Mouse (Mus musculus) embryonic facial prominence, embryonic 10.5 days (tissue): ENCODE measurements around the gene Lta. TPM values are rescaled to one million over a fixed set of nuclear protein-coding genes. Genes with fewer than 3 reads are reported as not detected.

Experiments used
- DNase-seq: peaks from one replicate; pipeline ENCODE4 v3.0.0-alpha.2; 2017; ENCODE audit warnings: low spot score
- H3K27ac ChIP-seq: fragments of 300-500 bp; sonication (generic); replicated peaks from 2 replicates; pipeline ENCODE4 v1.5.1; 2016; ENCODE audit warnings: mild to moderate bottlenecking
- H3K27me3 ChIP-seq: fragments of 300-500 bp; sonication (generic); replicated peaks from 2 replicates; pipeline ENCODE4 v1.6.1; 2016; ENCODE audit warnings: low read depth, mild to moderate bottlenecking; ENCODE audit not compliant: poor library complexity, severe bottlenecking
- H3K36me3 ChIP-seq: fragments of 300-500 bp; sonication (generic); replicated peaks from 2 replicates; pipeline ENCODE4 v1.6.1; 2016; ENCODE audit warnings: mild to moderate bottlenecking, moderate library complexity
- H3K4me1 ChIP-seq: fragments of 300-500 bp; sonication (generic); 2 replicates; pipeline ENCODE4 v1.6.1; 2016
- H3K4me3 ChIP-seq: fragments of 300-500 bp; sonication (generic); 2 replicates; pipeline ENCODE4 v1.5.1; 2016; ENCODE audit warnings: mild to moderate bottlenecking, moderate library complexity
- H3K9me3 ChIP-seq: fragments of 300-500 bp; sonication (generic); 2 replicates; pipeline ENCODE4 v1.6.1; 2016; ENCODE audit warnings: mild to moderate bottlenecking
- WGBS: fragments of 180-500 bp; shearing (Covaris S2); methylation state at CpG from one replicate; pipeline ENCODE4 v1.1.7; 2016; 5-methylcytosine and 5-hydroxymethylcytosine counted together
- polyA plus RNA-seq: library from polyadenylated mRNA; unstranded; fragments of >200 nt; fragmentation: Nextera tagmentation; extraction: Ambion mirVana; gene quantifications from 2 replicates; pipeline ENCODE4 v1.2.1, GENCODE M21; 2016

The Lta gene
- polyA plus RNA-seq: not detected in 2 replicates

DNA sequence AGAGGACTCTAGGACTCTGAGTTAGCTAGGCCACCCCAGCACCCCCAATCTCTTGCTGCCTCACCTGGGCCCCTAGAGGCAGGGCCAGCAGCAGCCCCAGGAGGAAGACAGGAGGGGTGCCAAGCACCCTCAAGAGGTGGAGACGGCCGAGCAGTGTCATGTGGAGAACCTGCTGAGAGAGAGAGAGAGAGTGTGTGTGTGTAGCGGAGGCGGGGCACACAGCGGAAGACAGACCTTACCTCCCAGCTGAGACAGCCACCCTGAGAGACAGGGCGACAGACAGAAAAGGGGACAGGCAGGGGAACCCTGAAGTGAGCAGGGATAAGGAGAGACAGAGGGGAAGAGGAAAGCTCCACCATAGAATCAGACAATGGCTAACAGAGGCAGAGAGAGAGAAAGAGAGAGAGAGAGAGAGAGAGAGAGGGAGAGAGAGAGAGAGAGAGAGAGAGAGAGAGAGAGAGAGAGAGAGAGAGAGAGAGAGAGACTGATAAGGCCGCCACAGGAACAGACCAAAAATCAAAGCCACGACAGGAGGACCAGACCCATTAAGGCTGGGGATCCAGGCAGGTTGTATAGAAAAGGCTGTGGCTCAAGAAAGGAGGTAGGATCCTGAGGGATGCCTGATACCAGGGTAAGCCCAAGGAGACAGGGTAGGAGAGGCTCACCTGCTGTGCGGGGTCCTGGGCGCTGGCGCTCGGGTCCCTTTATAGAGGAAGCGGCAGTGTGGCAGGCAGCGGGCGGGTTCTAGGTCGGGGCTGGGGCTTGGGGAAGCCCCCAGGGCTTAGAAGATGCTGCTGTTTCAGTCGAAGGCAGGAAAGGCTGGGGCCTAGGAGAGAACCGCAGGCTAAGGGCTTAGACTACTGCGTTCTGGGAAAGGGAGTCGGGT lies at the start of gene Lta:
Lta (minus strand) TSS at position 858 of the 886 bp plus-strand sequence.
- DNase-seq: no peak
- Histone ChIP-seq H3K27ac (no peak within 1 kb of the TSS), H3K9me3 (no peaks in the 10 kb centered on the region), H3K4me1 (peaks cover 9% of the 10 kb centered on the region), H3K4me3 (peak within 1 kb of the TSS; percentile 20; the same call in 1 of the 2 replicates), H3K36me3 (no peaks in the 10 kb centered on the region), H3K27me3 (peaks cover 59% of the 10 kb centered on the region)
- WGBS: 26% methylated on average over 20 of the region's 20 CpGs

DNA sequence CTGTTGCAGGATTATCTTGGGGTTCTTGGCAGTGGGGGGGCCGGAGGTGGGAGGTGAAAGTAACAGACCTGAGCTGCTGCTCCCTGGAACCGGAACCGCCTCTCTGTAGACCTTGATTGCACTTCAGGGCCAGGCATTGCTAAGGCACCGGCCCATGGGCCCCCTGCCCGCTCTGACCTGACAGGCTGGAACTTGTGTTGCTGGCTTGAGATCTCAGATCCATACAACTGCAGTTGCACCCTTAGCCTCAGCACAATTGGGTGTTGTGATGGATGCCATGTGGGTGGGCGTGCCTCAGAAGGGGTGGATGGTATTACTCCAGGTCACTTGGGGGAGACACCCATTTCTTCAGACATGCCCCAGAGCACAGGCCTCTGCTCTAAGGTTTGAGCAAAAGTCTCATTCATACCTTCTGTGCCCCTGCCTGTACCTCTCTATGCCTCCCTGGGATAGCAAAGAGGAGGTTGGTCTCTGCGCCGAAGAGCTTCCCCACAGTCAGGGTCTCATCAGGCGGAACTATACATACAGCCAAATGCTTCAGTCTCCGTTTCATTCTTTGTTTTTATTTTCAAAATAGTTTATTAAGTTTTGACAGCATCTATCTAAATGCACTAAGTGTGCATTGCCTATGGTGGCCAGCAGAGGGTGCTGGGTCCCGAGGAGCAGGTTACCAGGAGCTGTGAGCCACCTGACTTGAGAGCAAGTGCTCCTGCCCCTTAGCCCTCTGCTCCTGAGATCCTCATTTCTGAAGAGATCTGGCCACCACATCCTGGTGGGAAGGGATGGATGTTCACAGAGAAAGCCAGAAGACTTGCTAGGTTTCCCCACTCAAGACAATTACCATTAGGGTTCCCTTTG lies 49.3 kb upstream of the Lta start:
- WGBS: 57% methylated on average over 11 of the region's 11 CpGs
- DNase-seq: peak; percentile 69
- H3K9me3 ChIP-seq: no peaks in the 10 kb centered on the region
- H3K4me1 ChIP-seq: peaks cover 7% of the 10 kb centered on the region; the same call in 1 of the 2 replicates
- H3K27me3 ChIP-seq: peaks cover 9% of the 10 kb centered on the region; the same call in 1 of the 2 replicates
- no peak overlapping the region for H3K27ac ChIP-seq
- H3K4me3 ChIP-seq: no peak overlapping the region
- H3K36me3 ChIP-seq: peaks cover 53% of the 10 kb centered on the region

DNA sequence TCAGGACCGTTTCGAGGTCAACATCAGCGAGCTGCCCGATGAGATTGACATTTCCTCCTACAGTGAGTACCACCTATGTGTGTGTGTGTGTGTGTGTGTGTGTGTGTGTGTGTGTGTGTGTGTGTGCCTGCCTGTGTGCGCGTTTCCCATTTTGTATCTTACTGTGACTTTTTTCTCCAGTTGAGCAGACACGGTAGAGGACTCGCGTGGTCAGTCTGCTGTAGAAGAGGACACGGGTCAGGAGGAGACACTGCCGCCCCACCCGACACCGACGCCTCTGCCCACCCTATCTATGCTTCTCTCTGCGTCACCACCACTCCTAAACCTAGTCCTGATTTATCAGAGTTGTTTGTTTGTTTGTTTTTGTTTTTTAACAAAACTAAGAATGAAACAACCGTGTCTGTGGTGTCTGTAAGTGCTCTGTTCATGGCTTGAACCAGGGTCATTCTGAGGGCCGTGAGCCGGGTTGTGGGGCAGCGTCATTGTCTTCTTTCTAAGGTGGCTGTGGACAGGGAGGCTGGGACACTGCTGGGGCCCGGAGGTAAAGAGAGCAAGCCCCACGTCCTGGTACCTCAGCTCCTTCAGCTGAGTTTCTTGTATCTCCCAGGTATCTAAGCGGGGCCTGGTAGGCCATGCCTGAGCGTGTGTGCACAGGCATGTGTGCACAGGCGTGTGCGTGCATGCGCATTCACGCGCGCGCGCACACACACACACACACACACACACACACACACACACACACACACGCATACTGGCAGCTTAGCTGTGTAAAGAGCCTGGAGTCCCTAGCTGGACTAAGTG lies 48.3 kb upstream of the Lta start:
- Histone ChIP-seq H3K4me1 (peaks cover 7% of the 10 kb centered on the region; the same call in 1 of the 2 replicates), H3K4me3 (no peak overlapping the region), H3K27me3 (peaks cover 8% of the 10 kb centered on the region; the same call in 1 of the 2 replicates), H3K27ac (no peak overlapping the region), H3K9me3 (no peaks in the 10 kb centered on the region), H3K36me3 (peaks cover 62% of the 10 kb centered on the region)
- peak; percentile 35 for DNase-seq
- 92% methylated on average over 32 of the region's 32 CpGs for WGBS

DNA sequence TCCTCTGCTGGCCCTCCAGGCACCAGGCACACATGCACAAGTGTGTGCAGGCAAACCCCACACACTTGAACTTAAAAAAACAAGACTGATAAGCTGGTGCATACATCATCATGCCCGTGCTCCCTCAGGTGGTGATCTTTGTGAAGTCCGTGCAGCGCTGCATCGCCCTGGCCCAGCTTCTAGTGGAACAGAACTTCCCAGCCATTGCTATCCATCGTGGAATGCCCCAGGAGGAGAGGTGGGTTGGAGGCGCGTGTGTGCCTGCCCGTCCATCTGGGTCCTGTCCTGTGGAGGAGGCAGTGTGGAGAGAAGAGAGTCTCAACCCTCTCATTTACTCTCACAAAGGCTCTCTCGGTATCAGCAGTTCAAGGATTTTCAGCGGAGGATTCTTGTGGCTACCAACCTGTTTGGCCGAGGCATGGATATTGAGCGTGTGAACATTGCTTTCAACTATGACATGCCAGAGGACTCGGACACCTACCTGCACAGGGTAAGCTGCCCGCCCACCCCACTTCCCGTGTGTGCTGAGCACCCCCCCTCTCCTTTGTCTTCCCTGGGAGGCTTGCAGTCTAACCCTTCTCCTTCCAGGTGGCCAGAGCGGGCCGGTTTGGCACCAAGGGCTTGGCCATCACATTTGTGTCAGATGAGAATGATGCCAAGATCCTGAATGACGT lies 47.6 kb upstream of the Lta start:
- peaks cover 70% of the 10 kb centered on the region for H3K36me3 ChIP-seq
- H3K27me3 ChIP-seq: peaks cover 8% of the 10 kb centered on the region; the same call in 1 of the 2 replicates
- no peaks in the 10 kb centered on the region for H3K9me3 ChIP-seq
- DNase-seq: no peak
- WGBS: 89% methylated on average over 18 of the region's 18 CpGs
- H3K27ac ChIP-seq: no peak overlapping the region
- peaks cover 3% of the 10 kb centered on the region; the same call in 1 of the 2 replicates for H3K4me1 ChIP-seq
- H3K4me3 ChIP-seq: no peak overlapping the region

DNA sequence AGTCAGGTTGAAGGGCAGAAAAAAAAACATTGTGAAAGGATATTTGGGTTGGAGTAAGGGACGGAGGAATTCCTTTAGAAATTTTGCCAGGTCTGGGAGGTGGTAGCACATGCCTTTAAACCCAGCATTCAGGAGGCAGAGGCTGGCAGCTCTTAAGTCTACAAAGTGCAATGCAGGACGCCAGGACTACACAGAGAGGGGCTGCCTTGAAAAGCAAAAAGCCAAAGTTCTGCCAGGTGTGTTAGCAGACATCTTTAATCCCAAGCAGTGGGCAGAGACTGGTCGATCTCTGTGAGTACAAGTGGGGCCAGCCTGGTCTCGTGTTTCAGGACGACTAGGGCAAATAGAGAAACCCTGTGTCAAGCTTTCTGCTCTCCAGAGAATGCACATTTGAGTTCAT lies 46.8 kb upstream of the Lta start:
- WGBS: 85% methylated on average over 5 of the region's 5 CpGs
- Histone ChIP-seq H3K4me3 (no peak overlapping the region), H3K27me3 (peaks cover 6% of the 10 kb centered on the region; the same call in 1 of the 2 replicates), H3K36me3 (peaks cover 78% of the 10 kb centered on the region), H3K4me1 (peaks cover 6% of the 10 kb centered on the region; the same call in 1 of the 2 replicates), H3K27ac (no peak overlapping the region), H3K9me3 (no peaks in the 10 kb centered on the region)
- DNase-seq: no peak

DNA sequence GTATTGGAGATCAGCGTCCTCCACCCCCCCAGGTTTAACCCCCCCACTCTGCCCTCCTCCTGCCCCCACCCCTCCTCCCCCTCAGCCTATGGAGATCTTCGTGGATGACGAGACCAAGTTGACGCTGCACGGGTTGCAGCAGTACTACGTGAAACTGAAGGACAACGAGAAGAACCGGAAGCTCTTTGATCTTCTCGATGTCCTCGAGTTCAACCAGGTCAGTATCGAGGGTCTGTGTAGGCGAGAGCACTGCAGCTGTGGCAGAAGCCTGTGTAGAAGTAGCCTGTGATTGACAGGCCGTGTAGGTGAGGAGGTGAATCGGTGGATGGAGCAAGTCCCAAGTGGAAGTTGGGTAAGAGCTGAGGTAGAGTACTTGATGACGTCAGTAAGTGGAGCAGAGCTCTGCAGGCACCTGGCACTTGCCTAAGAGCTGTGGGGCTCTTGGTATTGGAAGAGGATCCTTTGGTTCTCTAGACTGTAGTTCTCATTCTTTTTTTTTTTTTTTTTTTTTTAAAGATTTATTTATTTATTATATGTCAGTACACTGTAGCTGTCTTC lies 46.1 kb upstream of the Lta start:
- DNase-seq: no peak
- Histone ChIP-seq H3K9me3 (no peaks in the 10 kb centered on the region), H3K4me3 (no peak overlapping the region), H3K4me1 (peaks cover 7% of the 10 kb centered on the region; the same call in 1 of the 2 replicates), H3K27me3 (no peaks in the 10 kb centered on the region), H3K36me3 (peaks cover 85% of the 10 kb centered on the region), H3K27ac (no peak overlapping the region)
- WGBS: 90% methylated on average over 15 of the region's 15 CpGs

DNA sequence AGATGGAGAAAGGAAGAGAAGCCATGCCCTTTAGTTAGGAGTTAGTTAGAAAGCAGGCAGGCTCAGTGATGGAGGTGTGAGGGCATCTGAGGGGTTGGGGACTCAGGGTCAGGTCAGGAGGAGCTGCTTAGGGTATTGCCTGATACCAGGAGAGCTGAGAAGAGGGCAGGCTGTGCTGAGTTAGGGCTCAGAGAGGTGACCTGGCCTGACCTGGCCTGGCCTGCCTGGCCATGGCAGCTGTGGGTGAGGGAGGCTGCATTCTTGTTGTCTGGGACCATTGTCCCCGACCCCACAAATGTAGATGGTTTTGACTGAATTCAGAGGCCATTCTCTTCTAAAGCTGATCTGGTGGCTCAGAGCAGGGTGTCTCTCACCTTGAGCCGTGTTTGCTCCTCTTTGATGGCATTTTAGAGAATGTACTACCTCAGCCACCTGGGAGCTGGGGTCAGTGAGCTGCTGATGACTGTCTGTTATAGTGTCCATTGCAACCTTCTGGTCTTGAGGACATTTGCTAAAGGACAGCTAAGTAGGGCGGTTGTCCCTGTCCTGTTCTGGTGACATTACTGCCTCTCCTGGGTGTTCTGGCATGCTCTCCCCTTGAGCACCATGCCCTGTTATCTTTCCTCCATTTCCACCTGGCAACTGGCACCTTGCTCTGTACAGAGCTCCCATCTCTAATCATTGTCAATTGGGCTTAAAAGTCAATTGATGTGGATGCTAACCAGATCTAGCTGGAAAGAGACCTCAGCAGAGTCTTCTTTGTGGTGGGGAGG lies 45.4 kb upstream of the Lta start:
- Histone ChIP-seq H3K36me3 (peaks cover 92% of the 10 kb centered on the region), H3K4me3 (no peak overlapping the region), H3K27ac (no peak overlapping the region), H3K9me3 (no peaks in the 10 kb centered on the region), H3K27me3 (no peaks in the 10 kb centered on the region), H3K4me1 (peaks cover 11% of the 10 kb centered on the region)
- WGBS: 91% methylated on average over 3 of the region's 3 CpGs
- no peak for DNase-seq

DNA sequence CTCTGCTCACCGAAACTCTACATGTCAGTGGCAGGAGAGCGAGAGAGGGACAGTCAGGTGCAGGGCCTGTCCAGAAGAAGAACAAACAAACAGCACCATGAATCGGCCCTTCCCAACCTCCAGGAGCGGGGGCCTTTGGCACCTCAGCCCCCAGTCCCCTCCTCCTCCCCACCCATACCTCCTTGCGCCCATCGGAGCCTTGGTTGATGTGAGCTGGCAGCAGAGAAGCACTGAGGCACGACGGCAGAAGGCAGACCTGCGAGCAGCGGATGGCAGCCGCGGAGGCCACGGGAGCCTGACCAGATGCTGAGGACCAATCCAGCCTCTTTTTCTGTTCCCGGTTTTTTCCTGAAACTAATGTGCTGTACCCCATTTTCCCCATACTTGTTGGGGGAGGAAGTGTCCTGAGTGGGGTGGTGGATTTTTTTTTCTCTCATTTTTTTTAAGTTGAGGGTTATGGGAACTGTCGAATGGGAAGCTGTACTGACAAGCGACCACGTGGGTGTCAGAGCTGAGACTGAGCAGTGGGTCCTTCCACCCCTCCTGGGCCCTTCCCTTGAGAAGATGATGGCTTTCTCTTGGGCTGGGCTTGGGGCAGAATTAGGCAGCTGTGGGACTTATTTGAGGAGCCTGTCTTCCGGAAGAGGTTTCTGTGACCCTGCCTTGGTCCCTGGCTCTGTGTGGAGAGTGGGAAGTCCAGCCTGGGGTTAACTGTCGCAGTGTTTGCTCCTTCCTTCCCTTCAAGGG lies 44.5 kb upstream of the Lta start:
- H3K27me3 ChIP-seq: no peaks in the 10 kb centered on the region
- no peaks in the 10 kb centered on the region for H3K9me3 ChIP-seq
- H3K36me3 ChIP-seq: peaks cover 99% of the 10 kb centered on the region
- no peak overlapping the region for H3K27ac ChIP-seq
- no peak for DNase-seq
- WGBS: 89% methylated on average over 19 of the region's 19 CpGs
- H3K4me1 ChIP-seq: peaks cover 20% of the 10 kb centered on the region
- H3K4me3 ChIP-seq: no peak overlapping the region

DNA sequence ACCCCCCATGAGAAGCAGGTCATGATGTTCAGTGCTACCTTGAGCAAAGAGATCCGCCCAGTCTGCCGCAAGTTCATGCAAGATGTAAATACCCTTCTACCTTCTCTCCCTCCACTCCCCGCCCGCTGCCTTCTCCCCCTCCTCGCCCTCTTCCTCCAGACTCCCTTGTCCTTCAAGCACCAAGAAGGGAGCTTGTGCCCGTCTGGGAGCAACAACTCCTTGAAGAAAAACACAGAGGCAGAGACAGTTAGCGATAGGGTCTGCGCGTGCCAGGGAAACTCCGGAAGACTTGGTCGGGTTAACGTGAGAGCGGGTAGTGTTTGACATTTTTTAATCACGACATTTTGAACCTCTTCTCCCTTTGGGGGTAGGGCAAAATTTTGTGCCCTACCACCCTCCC lies 43.8 kb upstream of the Lta start:
- H3K9me3 ChIP-seq: no peaks in the 10 kb centered on the region
- WGBS: 91% methylated on average over 14 of the region's 14 CpGs
- no peak overlapping the region for H3K27ac ChIP-seq
- H3K36me3 ChIP-seq: peaks cover 99% of the 10 kb centered on the region
- no peak for DNase-seq
- no peak overlapping the region for H3K4me3 ChIP-seq
- H3K4me1 ChIP-seq: peaks cover 26% of the 10 kb centered on the region
- H3K27me3 ChIP-seq: no peaks in the 10 kb centered on the region

DNA sequence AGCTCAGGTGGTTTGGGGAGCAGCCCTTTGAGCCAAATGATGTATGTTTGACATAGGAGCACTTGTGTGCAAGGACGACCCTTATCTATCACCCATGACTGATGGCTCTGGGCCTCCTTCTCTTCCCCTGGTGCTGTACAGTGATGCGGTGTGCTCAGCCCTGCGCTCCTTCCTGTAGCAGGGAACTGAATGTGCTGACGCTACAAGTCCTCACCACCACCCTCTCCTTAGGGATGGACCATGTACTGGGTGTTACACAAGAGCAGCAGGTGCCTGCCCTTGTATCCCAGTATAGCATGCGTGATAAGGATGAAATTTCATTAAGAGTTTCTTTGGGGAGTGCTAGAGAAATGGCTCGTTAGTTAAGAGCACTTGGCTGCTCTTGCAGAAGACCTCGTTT lies 42.0 kb upstream of the Lta start:
- Histone ChIP-seq H3K4me3 (no peak overlapping the region), H3K27me3 (no peaks in the 10 kb centered on the region), H3K4me1 (peaks cover 33% of the 10 kb centered on the region), H3K9me3 (no peaks in the 10 kb centered on the region), H3K27ac (no peak overlapping the region), H3K36me3 (peaks cover 93% of the 10 kb centered on the region)
- 91% methylated on average over 7 of the region's 7 CpGs for WGBS
- no peak for DNase-seq
